Mouse (Mus musculus) intestine, postnatal 0 days (tissue): ENCODE data around the gene Grb2. TPM values are rescaled to one million over a fixed set of nuclear protein-coding genes. Genes with fewer than 3 reads are reported as not detected.

Experiments
- ATAC-seq: fragments of 200-750 bp; cut with Nextera tagmentation; 2 replicates; pipeline ENCODE4 v1.8.0; 2017; ENCODE audit warnings: mild to moderate bottlenecking, moderate TSS enrichment, moderate library complexity
- H3K27ac ChIP-seq: fragments of 300-500 bp; sonication (generic); 2 replicates; pipeline ENCODE4 v1.5.1; 2014; ENCODE audit warnings: mild to moderate bottlenecking, low read depth, low read length, moderate library complexity
- H3K27me3 ChIP-seq: fragments of 300-500 bp; sonication (generic); replicated peaks from 2 replicates; pipeline ENCODE4 v1.6.1; 2014; ENCODE audit warnings: low read length, mixed read lengths; ENCODE audit not compliant: control insufficient read depth, insufficient read depth
- H3K36me3 ChIP-seq: fragments of 300-500 bp; sonication (generic); 2 replicates; pipeline ENCODE4 v1.6.1; 2014; ENCODE audit warnings: mild to moderate bottlenecking, moderate library complexity; ENCODE audit not compliant: control insufficient read depth, insufficient read depth
- H3K4me1 ChIP-seq: fragments of 300-500 bp; sonication (generic); replicated peaks from 2 replicates; pipeline ENCODE4 v1.6.1; 2014; ENCODE audit warnings: antibody characterized with exemption, low read length, mixed read lengths; ENCODE audit not compliant: control insufficient read depth, insufficient read depth
- H3K4me2 ChIP-seq: fragments of 300-500 bp; sonication (generic); replicated peaks from 2 replicates; pipeline ENCODE4 v1.6.1; 2014; ENCODE audit warnings: low read depth, mild to moderate bottlenecking, moderate library complexity
- H3K4me3 ChIP-seq: fragments of 300-500 bp; sonication (generic); 2 replicates; pipeline ENCODE4 v1.5.1; 2014; ENCODE audit warnings: low read depth, low read length
- H3K9ac ChIP-seq: fragments of 300-500 bp; sonication (generic); 2 replicates; pipeline ENCODE4 v1.6.1; 2014; ENCODE audit warnings: mild to moderate bottlenecking, low read depth, low read length
- H3K9me3 ChIP-seq: fragments of 300-500 bp; sonication (generic); 2 replicates; pipeline ENCODE4 v1.6.1; 2016; ENCODE audit warnings: mixed run types; ENCODE audit not compliant: control insufficient read depth
- CTCF ChIP-seq: sonication (generic); IDR thresholded peaks from 2 replicates; pipeline ENCODE4 v1.5.1; 2016; ENCODE audit warnings: low read depth, mild to moderate bottlenecking, control low read depth, antibody characterized with exemption, moderate library complexity
- WGBS: fragments of 180-500 bp; shearing (Covaris S2); extraction: QIAGEN DNeasy Blood & Tissue Kit; methylation state at CpG from one replicate; pipeline ENCODE4 v1.1.7; 2014; 5-methylcytosine and 5-hydroxymethylcytosine counted together
- polyA plus RNA-seq: library from polyadenylated mRNA; unstranded; fragments of >200 nt; fragmentation: Nextera tagmentation; extraction: Ambion mirVana; gene quantifications from 2 replicates; pipeline ENCODE4 v1.2.1, GENCODE M21; 2015

The Grb2 gene
- polyA plus RNA-seq, 1 experiment from 2014 or later, result 60.5 TPM

GRCm38 (mm10) chr11:115704648-115705047 is 3.7 kb downstream of the Grb2 start:
- WGBS, result 83% methylated on average over 10 of the region's 10 CpGs
- Histone ChIP-seq H3K27ac (no peak overlapping the region), H3K36me3 (no peaks in the 10 kb centered on the region), H3K9ac (no peak overlapping the region), H3K4me3 (no peak overlapping the region), H3K4me1 (0 out of 2 replicates have a peak, but pooled peaks cover 3% of the 10 kb centered on the region), H3K4me2 (no peak overlapping the region), H3K9me3 (no peaks in the 10 kb centered on the region), H3K27me3 (no peaks in the 10 kb centered on the region)
- TF ChIP-seq CTCF, result no peak
- no peak for ATAC-seq

GRCm38 (mm10) chr11:115703466-115703865 is 4.9 kb downstream of the Grb2 start:
- Histone ChIP-seq H3K9ac (no peak overlapping the region), H3K27me3 (no peaks in the 10 kb centered on the region), H3K36me3 (no peaks in the 10 kb centered on the region), H3K4me1 (no peaks in the 10 kb centered on the region), H3K9me3 (no peaks in the 10 kb centered on the region), H3K4me2 (no peak overlapping the region), H3K27ac (no peak overlapping the region), H3K4me3 (no peak overlapping the region)
- TF ChIP-seq CTCF, result no peak
- no peak for ATAC-seq
- WGBS, result 82% methylated on average over 2 of the region's 2 CpGs

DNA sequence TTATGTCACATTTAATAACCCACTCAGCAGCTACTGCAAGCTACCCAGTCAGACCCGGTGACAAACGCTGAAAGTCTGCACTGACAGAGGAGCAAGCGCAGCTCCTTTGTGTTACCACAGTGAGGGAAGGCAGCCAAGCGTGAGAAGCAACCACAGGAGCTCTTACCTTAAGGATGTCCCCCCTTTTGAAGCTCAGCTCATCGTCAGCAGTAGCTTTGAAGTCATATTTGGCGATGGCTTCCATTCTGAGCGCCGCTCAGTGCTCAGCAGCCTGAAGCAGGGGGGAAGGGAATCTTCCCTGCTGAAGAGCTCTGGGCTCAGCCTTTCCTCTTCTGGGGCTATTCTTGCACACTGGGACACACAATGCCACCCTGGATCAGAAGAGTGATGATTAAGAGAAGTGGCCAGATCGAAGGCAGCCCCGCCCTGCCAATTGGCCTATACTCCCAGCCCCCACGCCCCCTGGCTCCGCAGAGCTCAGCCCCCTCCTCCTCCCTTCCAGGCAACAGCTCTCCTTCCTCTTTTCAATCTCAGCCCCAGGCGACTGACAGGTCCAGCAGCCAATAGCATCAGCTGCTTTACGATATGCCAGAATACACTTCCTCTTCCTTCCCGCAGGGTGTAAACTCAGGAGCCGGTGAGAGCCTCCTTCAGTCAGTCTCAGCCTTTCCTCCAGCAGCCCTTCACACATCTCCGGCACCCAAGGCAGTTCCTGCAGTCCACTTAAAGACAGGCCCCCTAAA is 9.2 kb downstream of the Grb2 start:
- peak overlapping the region; percentile 84 for H3K4me2 ChIP-seq
- peaks cover 5% of the 10 kb centered on the region; the same call in 1 of the 2 replicates for H3K4me1 ChIP-seq
- H3K9ac ChIP-seq, result peak overlapping the region; percentile 56
- no peaks in the 10 kb centered on the region for H3K27me3 ChIP-seq
- peak overlapping the region; percentile 58 for H3K4me3 ChIP-seq
- peaks cover 8% of the 10 kb centered on the region; the same call in 1 of the 2 replicates for H3K36me3 ChIP-seq
- 14% methylated on average over 17 of the region's 17 CpGs for WGBS
- no peaks in the 10 kb centered on the region for H3K9me3 ChIP-seq
- ATAC-seq, result peak; percentile 87
- H3K27ac ChIP-seq, result peak overlapping the region; percentile 74
- peak; percentile 42 for TF ChIP-seq CTCF

DNA sequence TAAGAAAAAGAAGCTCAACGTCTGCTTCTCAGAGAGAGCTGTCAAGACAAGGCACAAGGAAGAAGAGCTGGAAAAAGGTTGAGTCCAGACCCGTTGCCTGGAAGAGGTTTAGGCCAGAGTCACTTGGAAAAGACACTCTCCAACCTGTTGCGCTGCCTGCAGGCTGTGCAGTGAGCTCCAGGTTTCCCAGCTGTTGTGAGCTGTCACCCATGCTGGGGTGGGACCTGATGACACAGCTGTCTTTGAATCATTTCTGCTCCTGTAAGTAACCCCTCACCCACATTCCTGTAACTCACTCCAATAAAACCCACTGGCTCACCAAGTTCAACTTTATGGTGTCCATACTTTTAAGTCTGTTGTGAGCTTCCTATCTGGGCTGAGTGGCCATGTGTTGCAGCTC is 10.7 kb downstream of the Grb2 start:
- Histone ChIP-seq H3K4me1 (peaks cover 8% of the 10 kb centered on the region; the same call in 1 of the 2 replicates), H3K27me3 (no peaks in the 10 kb centered on the region), H3K4me2 (0 out of 2 replicates have a peak overlapping the region, but pooled peaks have one; percentile 52), H3K9ac (no peak overlapping the region), H3K9me3 (no peaks in the 10 kb centered on the region), H3K27ac (peak overlapping the region; percentile 62), H3K36me3 (peaks cover 8% of the 10 kb centered on the region; the same call in 1 of the 2 replicates), H3K4me3 (no peak overlapping the region)
- 62% methylated on average over 3 of the region's 3 CpGs for WGBS
- TF ChIP-seq CTCF, result no peak
- no peak for ATAC-seq

- no peak for TF ChIP-seq CTCF
- Histone ChIP-seq H3K27me3 (no peaks in the 10 kb centered on the region), H3K4me3 (no peak overlapping the region), H3K4me2 (peak overlapping the region; percentile 52), H3K9ac (no peak overlapping the region), H3K4me1 (peaks cover 8% of the 10 kb centered on the region; the same call in 1 of the 2 replicates), H3K9me3 (no peaks in the 10 kb centered on the region), H3K36me3 (peaks cover 8% of the 10 kb centered on the region; the same call in 1 of the 2 replicates), H3K27ac (peak overlapping the region; percentile 62)
- ATAC-seq, result 0 out of 2 replicates have a peak, but pooled peaks have one; percentile 28
- WGBS, result 47% methylated on average over 2 of the region's 2 CpGs
Observed at GRCm38 (mm10) chr11:115697091-115697490, 11.3 kb downstream of the Grb2 start.

DNA sequence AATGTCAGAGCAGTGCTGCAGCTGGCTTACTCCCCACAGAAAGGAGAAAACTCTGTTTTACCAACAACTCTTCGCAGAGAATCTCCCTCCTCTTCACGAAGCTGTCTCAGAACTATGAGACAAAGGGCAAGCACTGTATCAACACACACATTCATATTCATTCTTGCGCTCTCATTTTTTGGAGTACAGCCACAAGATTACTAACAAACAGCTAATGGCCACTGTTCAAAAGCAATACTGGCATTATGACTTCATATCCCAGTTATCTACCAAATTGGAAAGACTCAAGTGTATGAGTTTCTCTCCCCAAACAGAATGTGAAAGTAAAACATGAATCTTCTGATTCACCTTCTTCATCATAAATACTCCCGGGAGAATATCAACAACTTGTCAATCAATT is 11.9 kb downstream of the Grb2 start:
- Histone ChIP-seq H3K9me3 (no peaks in the 10 kb centered on the region), H3K9ac (no peak overlapping the region), H3K4me1 (peaks cover 8% of the 10 kb centered on the region; the same call in 1 of the 2 replicates), H3K36me3 (peaks cover 8% of the 10 kb centered on the region; the same call in 1 of the 2 replicates), H3K27me3 (no peaks in the 10 kb centered on the region), H3K27ac (peak overlapping the region; percentile 62), H3K4me2 (peak overlapping the region; percentile 52), H3K4me3 (no peak overlapping the region)
- no peak for ATAC-seq
- TF ChIP-seq CTCF, result no peak
- 48% methylated on average over 4 of the region's 4 CpGs for WGBS
